Mouse (Mus musculus) kidney, adult 9 months (tissue): ENCODE measurements around the gene Vmn1r210.
"Not testable (repeated sequence)": the region's sequence is repeated elsewhere in the genome, so short reads cannot be mapped to it uniquely, and the experiment has no call there.

ENCODE experiments used
- DNase-seq: peaks from one replicate; pipeline ENCODE4 v3.0.0; 2022

Vmn1r210 gene

DNA sequence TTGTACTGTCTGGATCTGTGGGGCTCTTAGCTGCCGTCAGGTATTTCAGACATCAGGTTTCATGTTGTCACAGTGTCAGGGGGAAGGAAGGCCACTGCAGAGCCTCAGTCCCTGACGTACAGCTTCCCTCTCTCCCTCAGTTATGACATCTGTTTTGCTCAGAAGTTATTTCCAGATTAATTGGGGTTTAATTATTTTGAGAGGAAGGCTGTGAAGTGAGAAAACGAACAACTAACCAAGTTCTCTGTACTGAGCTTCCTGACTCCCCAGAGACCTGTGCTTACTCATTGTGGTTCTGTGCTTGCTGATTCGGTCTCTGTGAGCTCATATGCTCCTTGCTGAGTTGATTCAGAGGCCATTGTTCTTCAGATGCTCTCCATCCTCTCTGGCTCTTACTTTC lies at the start of gene Vmn1r210:
Gene Vmn1r210 (minus strand): TSS at position 101 of the 400 bp plus-strand sequence.
- no peak for DNase-seq

DNA sequence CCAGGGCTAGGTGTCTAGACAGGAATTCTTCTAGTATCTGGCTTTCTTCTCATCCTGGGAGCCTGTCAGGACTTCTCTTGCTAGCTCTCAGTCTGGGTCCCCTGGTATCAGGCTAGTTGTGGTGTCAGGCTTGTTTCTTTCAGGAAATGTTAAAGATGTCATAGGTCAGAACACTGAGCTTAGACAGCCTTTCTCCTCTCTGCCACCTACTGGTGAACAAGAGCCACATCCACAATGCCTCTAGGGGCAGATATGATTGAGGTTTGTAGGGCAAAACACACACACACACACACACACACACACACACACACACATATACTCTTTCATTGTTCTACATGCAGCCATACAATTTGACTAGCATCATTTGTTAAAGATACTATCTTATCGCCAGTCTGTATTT lies 48.1 kb upstream of the Vmn1r210 start:
- DNase-seq = no peak

DNA sequence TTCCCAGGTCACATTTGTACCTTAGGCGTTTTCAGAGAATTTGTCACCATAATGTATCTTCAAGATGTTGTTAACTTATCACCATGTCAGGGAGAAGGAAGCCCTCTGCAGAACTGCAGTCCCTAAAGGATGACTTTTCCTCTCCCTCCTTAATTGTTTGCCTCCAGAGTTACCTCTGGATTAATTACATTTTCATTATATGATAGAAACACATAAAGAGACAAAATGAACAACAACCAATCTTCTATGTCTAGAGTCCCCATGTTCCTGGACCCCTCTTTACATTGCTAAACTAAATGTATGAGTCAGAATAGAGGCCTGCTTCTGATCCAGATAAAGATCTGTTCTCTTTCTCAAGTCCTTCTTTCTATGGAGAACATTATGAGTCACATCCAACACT lies 26.3 kb upstream of the Vmn1r210 start, which contains the start of gene Vmn1r211:
Gene Vmn1r211 (minus strand): TSS at position 101 of the 400 bp plus-strand sequence.
- no peak for DNase-seq

DNA sequence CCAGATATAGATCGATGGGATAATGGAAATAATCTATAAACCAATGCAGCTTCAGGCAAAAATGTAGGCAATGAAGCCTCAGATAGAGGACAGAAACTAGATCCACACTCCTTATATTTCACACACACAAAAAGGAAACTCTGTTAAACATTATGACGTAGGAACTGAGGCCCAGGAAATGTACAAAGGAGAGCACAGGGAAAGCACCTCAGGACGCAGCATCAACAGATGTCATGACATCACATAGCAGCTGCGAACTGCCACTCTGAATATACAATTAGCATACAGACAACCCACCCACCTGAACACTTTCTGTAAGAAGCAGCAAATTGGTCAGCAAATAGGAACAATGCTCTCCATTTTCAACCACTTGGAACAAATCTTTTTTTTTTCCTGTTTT lies 23.6 kb upstream of the Vmn1r210 start:
- no peak for DNase-seq

DNA sequence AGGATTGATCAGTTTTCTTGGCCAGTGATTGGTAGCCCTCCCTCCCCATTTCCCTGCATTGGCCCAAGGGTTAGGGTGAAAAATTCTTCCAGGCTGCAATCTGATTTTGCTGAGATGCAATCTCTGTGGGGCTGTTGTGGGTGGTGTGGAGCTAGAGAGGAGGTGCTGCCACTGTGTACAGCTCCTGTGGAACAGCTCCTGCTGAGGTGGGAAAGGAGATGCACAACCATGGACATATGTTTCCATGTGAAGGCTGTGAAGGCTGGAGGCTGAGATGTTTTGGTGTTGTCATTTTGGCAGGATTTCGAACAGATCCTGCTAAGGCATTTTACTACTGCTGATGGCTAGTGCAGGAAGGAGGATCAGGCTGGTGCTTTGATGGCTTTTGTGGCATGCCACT lies 15.7 kb upstream of the Vmn1r210 start:
- no peak for DNase-seq

DNA sequence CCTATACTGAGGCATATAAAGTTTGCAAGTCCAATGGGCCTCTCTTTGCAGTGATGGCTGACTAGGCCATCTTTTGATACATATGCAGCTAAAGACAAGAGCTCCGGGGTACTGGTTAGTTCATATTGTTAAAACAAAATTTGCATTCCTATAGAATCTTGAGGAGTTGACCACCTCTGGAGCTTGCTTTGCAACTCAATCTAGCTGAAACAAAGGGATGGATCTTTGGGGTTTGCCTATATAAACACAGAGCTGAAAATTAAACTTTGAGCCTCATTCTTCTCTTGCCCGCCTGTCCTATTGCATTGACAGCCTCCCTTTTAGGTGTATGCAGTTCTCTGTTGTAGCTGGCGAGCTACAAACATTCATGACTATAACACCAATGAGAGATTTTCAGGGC lies 13.2 kb upstream of the Vmn1r210 start:
- DNase-seq = not testable (repeated sequence)

DNA sequence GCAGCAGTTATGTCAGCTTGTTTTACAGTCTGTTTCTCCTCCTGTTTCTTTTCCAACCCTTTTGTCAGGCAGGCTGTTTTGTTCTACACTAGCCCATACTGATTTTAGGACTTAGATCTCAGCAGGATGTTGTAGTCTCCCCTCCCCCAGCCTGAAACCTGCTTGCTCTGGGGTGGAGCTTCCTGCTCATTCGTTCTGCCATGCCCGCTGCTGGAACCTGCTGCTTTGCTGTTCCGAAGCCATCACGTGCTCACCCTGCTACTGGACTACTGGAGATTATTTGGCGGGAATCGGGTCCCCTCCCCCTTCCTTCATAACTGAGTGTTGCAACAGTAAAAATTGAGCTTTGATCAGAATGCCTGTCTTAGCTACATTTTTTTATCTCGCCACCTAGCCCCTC lies 1.8 kb downstream of the Vmn1r210 start:
- DNase-seq = not testable (repeated sequence)

DNA sequence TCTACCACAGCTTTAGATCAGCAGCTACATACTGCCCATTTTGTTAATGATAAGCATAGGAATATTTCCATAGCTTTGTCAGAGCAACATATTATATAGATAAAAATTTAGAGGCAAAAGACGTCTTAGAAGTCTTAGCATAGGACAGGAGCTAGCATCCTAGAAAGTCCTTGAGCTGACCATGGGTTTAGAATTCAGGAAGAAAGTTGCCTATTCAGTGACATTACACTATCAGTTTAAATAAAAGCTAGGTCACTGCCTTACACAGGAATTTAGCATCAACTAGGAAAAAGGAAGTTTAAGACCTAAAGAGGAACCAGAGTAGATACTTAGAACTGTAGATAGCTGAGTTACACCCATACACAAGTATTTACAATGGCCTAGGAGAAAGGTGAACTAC lies 9.5 kb downstream of the Vmn1r210 start:
- DNase-seq = not testable (repeated sequence)

DNA sequence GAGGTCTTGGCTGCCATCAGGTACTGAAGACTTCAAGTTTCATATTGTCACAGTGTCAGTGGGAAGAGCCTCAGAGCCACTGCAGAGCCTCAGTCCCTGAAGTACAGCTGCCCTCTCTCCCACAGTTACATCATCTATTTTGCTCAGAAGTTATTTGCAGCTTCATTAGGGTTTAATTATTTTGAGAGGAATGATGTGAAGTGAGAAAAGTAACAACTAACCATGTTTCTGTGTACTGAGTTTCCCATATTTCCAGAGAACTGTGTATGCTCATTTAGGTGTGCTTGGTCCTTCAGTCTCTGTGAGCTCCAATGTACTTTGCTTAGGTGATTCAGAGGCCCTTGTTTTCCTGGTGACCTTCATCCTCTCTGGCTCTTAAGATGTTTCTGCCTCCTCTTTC lies 21.6 kb downstream of the Vmn1r210 start, which contains the start of gene Vmn1r209:
Gene Vmn1r209 (minus strand): TSS at position 101 of the 400 bp plus-strand sequence.
- not testable (repeated sequence) for DNase-seq

DNA sequence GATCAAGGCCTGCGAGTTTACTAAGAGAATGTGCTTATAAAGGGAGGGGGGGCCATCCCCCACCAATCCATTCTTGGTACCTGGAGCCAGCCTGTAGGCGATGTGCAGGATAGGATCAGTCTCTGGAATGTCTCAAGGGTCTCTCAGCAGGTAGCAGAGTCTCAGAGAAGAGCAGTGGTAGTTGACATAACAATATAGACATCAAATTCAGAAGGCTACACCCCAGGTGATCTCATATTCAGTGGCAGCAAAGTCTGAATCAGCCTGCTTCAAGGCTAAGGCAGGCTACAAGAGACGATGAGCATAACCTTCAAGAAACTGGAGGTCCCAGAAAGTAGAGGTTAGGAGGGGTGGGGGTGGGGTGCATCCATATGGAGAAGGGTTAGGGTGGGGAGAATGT lies 43.1 kb downstream of the Vmn1r210 start:
- not testable (repeated sequence) for DNase-seq

DNA sequence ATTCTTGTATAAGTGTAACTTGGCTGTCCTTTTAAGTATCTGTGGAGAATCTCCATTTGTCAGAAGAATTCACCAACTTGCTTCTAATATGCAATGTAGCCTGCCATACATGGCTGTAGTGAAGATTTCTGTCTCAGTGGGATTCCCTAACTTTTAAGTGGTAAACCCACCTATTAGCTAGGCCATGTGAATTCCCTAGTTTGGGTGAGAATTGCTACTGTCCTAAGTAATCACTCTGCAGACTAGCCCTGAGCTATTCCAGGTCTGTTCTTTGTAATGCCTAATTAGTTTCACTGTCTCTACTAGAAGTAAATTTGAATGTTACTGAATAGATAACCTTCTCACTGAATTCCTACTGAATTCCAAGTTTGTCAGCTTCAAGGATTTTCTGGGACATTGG lies 47.0 kb downstream of the Vmn1r210 start:
- not testable (repeated sequence) for DNase-seq

DNA sequence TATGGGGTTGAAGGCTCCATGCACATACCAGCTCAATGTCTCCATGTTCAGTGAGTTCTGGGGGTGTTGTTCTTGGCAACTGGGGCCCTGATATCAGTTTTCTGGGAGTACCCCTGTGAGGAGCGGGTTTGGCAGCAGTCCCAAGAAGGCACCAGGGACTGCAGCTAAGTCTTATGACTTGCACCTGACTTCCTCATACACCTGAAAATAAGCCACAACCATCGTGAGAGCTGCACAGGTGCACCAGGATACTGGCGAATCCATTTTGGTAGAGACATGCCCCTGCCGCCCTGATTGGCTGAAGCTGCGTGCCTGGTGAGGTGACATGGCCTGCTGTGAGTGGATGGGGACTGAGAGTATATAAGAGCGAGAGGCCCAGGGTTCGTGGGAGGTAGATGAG lies 53.8 kb downstream of the Vmn1r210 start, which contains the start of gene Vmn1r208:
Gene Vmn1r208 (minus strand): TSS at position 101 of the 400 bp plus-strand sequence.
- not testable (repeated sequence) for DNase-seq
